Mouse (Mus musculus): Measurements from ENCODE around the gene Hist1h4f. TPM values are rescaled to one million over a fixed set of nuclear protein-coding genes. Genes with fewer than 3 reads are reported as not detected.
"Not testable (repeated sequence)": the region's sequence is repeated elsewhere in the genome, so short reads cannot be mapped to it uniquely, and the experiment has no call there.

Hist1h4f gene
- polyA plus RNA-seq, 1 experiment from 2014 or later: 0.95 TPM

DNA sequence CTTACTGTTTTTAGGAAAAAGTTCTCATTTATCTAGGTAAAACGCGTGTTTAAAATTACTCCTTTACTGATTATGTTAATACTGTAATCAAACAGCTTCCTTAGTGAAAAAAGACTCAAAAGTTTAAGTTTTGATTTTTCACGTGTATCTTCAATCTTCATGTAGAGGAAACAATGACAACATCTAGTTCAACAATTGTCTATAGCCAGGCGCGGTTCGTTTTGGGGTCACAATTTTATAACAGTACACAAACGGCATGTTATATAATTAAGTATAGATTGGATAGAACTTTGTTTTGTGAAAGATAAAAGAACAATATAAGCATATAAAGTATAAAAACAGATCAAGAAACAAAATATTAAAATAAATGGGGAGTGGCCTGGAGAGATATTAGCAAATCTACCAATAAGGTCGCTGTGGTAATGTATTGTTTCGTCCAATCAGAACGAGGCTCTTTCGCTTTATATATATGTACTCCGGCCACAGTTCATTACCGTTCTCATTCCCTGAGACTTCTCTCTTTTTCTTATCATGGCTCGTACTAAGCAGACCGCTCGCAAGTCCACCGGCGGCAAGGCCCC is 23.9 kb upstream of the Hist1h4f start, which contains the start of gene Hist1h3d:
TSS of gene Hist1h3d (plus strand) at position 493 of the 581 bp plus-strand sequence.
- H3K27me3 ChIP-seq (replicated peaks): no peaks in the 10 kb centered on the region
- no peaks in the 10 kb centered on the region for H3K9me3 ChIP-seq (replicated peaks)
- H3K27ac ChIP-seq (ENCODE audit: poor library complexity, severe bottlenecking): peak within 1 kb of the TSS; percentile 83
- H3K9ac ChIP-seq: peak within 1 kb of the TSS; percentile 89
- ATAC-seq (ENCODE audit: insufficient number of reproducible peaks, low FRiP score): peak; percentile 72
- peak within 1 kb of the TSS; percentile 57 for H3K4me3 ChIP-seq
- no peaks in the 10 kb centered on the region for H3K36me3 ChIP-seq
- H3K4me1 ChIP-seq (replicated peaks): peaks cover 17% of the 10 kb centered on the region
- under 1% methylated on average over 18 of the region's 18 CpGs for WGBS
- H3K4me2 ChIP-seq: peak within 1 kb of the TSS; percentile 85

DNA sequence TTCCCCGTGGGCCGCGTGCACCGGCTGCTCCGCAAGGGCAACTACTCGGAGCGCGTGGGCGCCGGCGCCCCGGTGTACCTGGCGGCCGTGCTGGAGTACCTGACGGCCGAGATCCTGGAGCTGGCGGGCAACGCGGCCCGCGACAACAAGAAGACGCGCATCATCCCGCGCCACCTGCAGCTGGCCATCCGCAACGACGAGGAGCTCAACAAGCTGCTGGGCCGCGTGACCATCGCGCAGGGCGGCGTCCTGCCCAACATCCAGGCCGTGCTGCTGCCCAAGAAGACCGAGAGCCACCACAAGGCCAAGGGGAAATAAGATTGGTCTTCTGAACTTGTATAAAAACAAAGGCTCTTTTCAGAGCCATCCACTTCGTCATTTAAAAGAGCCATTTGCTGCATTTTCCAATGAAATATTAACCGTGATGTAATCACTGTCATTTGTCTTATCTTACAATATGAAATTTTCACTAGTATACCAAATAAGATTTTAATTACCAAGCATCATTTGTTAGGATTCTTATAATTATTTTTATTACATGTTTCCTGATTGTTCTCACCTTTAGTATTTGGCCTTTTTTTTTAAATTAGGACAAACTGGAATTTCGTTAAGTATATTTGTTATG is 23.2 kb upstream of the Hist1h4f start:
- H3K27me3 ChIP-seq (replicated peaks): not testable (repeated sequence)
- WGBS: 1% methylated on average over 10 of the region's 39 CpGs

DNA sequence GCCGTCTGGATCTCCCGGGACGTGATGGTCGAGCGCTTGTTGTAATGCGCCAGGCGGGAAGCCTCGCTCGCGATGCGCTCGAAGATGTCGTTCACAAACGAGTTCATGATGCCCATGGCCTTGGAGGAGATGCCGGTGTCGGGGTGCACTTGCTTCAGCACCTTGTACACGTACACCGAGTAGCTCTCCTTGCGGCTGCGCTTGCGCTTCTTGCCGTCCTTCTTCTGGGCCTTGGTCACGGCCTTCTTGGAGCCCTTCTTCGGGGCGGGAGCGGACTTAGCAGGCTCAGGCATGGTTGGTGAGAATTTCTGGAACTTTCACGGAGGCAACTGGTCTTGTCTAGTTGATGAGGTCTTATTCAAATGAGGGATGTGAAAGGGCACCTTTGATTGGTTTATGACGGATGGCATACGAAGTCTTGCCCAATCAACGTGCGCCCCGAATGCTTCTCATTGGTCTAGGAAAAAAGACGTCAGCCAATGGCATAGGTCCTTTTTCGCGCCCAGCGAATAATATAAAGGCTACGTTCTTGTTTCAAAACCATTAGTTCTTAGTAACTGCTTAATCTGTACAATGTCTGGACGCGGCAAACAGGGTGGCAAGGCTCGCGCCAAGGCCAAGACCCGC is 22.6 kb upstream of the Hist1h4f start, which contains the start of the genes Hist1h2bf and Hist1h2ad:
TSS of gene Hist1h2bf (minus strand) at position 299 of the 627 bp plus-strand sequence.
TSS of gene Hist1h2ad (plus strand) at position 484 of the 627 bp plus-strand sequence.
- under 1% methylated on average over 42 of the region's 42 CpGs for WGBS
- Histone ChIP-seq H3K27ac (ENCODE audit: poor library complexity, severe bottlenecking) (peak within 1 kb of the TSS; percentile 88), H3K4me3 (peak within 1 kb of the TSS; percentile 38), H3K4me1 (replicated peaks) (peaks cover 19% of the 10 kb centered on the region), H3K4me2 (peak within 1 kb of the TSS; percentile 68), H3K9ac (peak within 1 kb of the TSS; percentile 73)
- H3K36me3 ChIP-seq; H3K9me3 ChIP-seq (replicated peaks); H3K27me3 ChIP-seq (replicated peaks): not testable (repeated sequence)
- ATAC-seq (ENCODE audit: insufficient number of reproducible peaks, low FRiP score): peak; percentile 90

More for the DNA sequence above, 23.2 kb upstream of the Hist1h4f start:
- H3K9me3 ChIP-seq (replicated peaks); H3K9ac ChIP-seq; ATAC-seq (ENCODE audit: insufficient number of reproducible peaks, low FRiP score); H3K36me3 ChIP-seq: not testable (repeated sequence)
- Histone ChIP-seq H3K27ac (ENCODE audit: poor library complexity, severe bottlenecking) (peak overlapping the region; percentile 88), H3K4me2 (peak overlapping the region; percentile 68), H3K4me3 (peak overlapping the region; percentile 38), H3K4me1 (replicated peaks) (peaks cover 19% of the 10 kb centered on the region)

DNA sequence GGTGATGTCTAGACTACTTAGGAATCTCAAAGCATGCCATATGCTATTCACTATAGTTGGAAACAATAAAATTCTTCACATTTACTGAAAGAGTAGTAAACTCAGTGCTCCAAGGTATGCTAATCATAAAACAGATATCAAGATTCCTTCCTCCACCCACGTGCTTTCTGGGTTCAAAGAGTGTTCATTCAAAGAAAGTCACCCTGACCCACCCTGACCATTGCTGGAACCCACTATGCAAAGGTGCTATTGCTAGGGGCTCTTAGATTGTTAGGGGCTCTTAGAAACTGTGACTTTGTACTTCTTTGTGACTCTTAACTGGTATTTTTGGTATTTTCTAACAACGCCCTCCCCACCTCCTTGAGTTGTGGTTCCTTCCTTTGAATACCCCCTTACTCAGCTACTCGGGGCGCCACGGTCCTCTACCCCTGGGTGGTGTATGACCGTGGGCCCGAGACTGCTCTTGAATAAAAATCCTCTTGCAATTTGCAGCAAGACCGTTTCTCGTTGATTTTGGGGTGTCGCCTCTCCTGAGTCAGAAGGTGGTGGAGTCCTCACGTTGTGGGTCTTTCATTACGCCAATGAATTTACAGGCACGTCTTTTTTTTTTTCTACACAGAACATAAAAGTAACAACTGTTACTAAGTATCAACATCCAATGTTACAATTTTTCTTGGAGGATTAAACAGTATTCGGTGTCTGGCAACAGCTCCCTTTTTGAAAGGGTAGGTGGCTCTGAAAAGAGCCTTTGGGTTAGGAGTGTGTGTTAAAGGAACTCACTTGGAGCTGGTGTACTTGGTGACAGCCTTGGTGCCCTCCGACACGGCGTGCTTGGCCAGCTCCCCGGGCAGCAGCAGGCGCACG is 21.8 kb upstream of the Hist1h4f start:
- H3K4me3 ChIP-seq: peak overlapping the region; percentile 38
- H3K27me3 ChIP-seq (replicated peaks); H3K36me3 ChIP-seq; ATAC-seq (ENCODE audit: insufficient number of reproducible peaks, low FRiP score); H3K9me3 ChIP-seq (replicated peaks): not testable (repeated sequence)
- peak overlapping the region; percentile 68 for H3K4me2 ChIP-seq
- peaks cover 19% of the 10 kb centered on the region for H3K4me1 ChIP-seq (replicated peaks)
- peak overlapping the region; percentile 88 for H3K27ac ChIP-seq (ENCODE audit: poor library complexity, severe bottlenecking)
- 15% methylated on average over 20 of the region's 20 CpGs for WGBS
- peak overlapping the region; percentile 73 for H3K9ac ChIP-seq

DNA sequence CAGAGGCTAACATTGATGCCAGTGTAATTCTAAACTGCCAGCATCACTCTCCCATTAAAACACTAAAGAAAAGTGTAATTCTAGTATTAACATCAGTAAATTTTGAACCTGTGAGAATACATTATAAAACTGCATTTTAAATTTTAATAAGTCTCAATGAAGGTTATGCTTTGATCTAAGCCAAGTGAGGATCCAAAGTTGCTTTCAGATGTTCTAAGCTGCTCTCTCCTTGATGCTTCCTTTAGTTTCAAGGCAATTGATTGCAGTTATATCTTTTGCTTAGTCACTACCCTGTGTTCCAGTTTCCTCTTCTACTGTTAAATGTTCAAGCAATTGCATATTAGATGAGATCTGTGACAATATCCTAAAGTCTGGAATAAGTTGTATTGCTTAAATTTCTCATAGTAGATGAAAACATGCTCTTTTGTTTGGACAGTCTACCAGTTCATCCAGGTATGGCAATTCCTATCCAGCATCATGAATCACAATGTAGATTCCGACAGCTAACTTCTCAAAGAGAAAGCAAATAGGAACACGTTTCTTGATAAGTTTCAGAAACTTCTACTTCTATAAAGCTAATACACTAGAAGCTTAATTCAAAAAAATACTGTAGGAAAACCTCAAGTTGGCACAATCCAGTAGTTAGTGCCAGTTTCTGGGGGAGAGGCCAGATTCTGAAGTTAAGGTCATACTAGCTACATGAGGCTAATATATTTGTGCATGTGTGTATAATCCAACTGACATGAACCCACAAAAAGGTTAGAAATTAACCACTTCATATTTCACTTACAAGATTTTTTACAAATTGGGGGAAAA is 21.0 kb upstream of the Hist1h4f start:
- no peaks in the 10 kb centered on the region for H3K27me3 ChIP-seq (replicated peaks)
- WGBS: 47% methylated on average over 2 of the region's 2 CpGs
- H3K36me3 ChIP-seq: no peaks in the 10 kb centered on the region
- H3K27ac ChIP-seq (ENCODE audit: poor library complexity, severe bottlenecking): peak overlapping the region; percentile 94
- H3K9me3 ChIP-seq (replicated peaks): no peaks in the 10 kb centered on the region
- no peak for ATAC-seq (ENCODE audit: insufficient number of reproducible peaks, low FRiP score)
- no peak overlapping the region for H3K9ac ChIP-seq
- peak overlapping the region; percentile 68 for H3K4me2 ChIP-seq
- H3K4me3 ChIP-seq: peak overlapping the region; percentile 60
- peaks cover 19% of the 10 kb centered on the region for H3K4me1 ChIP-seq (replicated peaks)

DNA sequence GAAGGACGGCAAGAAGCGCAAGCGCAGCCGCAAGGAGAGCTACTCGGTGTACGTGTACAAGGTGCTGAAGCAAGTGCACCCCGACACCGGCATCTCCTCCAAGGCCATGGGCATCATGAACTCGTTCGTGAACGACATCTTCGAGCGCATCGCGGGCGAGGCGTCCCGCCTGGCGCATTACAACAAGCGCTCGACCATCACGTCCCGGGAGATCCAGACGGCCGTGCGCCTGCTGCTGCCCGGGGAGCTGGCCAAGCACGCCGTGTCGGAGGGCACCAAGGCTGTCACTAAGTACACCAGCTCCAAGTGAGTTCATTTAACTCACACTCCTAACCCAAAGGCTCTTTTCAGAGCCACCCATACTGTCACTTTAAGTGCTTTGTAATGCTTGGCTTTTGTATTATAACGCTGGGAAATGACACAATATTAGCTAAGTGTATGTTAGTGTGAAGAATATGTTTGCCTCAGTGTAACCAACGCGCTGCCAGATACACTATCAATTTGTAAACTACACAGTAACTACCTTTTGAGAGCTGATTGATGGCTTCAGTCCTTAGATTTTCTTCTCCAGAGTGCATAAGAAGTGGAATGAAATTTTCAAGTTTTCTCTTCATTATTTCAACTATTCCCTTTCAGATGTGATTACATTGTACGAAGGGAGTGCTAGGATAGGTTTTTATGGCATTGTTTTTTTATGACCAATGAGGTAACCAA is 20.2 kb upstream of the Hist1h4f start:
- not testable (repeated sequence) for ATAC-seq (ENCODE audit: insufficient number of reproducible peaks, low FRiP score); H3K9me3 ChIP-seq (replicated peaks); H3K36me3 ChIP-seq; H3K27me3 ChIP-seq (replicated peaks)
- Histone ChIP-seq H3K27ac (ENCODE audit: poor library complexity, severe bottlenecking) (peak overlapping the region; percentile 94), H3K4me2 (peak overlapping the region; percentile 68), H3K9ac (peak overlapping the region; percentile 81), H3K4me1 (replicated peaks) (peaks cover 12% of the 10 kb centered on the region), H3K4me3 (peak overlapping the region; percentile 60)
- WGBS: under 1% methylated on average over 13 of the region's 34 CpGs

DNA sequence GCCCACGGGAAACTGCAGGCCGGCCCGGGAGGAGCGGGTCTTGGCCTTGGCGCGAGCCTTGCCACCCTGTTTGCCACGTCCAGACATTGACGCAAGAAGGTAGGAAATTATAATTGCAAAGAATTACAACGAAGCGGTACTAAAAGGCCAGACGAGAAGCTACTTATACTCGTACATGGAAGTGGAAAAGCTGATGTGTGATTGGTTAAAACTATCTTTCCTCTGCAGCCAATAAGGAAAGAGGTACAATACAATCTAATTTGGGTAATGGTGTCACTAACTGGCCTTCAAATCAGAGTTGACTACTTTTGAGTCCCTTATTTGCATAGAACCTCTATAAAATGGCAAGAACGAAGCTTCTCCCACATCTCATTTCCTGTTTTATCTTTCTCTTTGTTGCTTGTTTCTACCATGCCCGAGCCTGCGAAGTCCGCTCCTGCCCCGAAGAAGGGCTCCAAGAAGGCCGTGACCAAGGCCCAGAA is 19.6 kb upstream of the Hist1h4f start, which contains the start of the genes Hist1h2ae and Hist1h2bg:
TSS of gene Hist1h2ae (minus strand) at position 199 of the 482 bp plus-strand sequence.
TSS of gene Hist1h2bg (plus strand) at position 375 of the 482 bp plus-strand sequence.
- ATAC-seq (ENCODE audit: insufficient number of reproducible peaks, low FRiP score): peak; percentile 86
- WGBS: 0% methylated on average over 18 of the region's 18 CpGs

DNA sequence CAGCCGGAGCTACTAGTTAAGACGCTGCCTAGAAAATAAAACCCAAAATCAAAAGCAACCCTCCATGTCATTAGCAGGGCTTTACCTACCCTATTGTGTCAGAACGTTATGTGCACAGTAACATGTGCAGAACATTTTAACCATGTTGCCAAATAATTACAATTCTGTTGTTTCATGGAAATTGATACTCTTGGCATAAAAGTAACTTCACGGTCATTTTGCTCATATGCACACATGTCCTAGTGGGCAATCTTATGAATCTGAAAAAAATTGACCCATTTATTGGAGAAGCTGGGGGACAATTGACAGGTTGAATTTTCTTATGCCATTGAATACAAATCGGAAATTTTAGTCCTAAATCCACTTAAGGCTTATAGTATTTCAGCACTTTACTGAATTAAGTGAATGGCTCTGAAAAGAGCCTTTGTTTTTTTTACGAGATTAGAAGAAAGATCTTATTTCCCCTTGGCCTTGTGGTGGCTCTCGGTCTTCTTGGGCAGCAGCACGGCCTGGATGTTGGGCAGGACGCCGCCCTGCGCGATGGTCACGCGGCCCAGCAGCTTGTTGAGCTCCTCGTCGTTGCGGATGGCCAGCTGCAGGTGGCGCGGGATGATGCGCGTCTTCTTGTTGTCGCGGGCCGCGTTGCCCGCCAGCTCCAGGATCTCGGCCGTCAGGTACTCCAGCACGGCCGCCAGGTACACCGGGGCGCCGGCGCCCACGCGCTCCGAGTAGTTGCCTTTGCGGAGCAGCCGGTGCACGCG is 19.0 kb upstream of the Hist1h4f start:
- peak overlapping the region; percentile 60 for H3K4me3 ChIP-seq
- H3K27me3 ChIP-seq (replicated peaks); ATAC-seq (ENCODE audit: insufficient number of reproducible peaks, low FRiP score); H3K36me3 ChIP-seq; H3K4me1 ChIP-seq (replicated peaks); H3K9me3 ChIP-seq (replicated peaks): not testable (repeated sequence)
- peak overlapping the region; percentile 97 for H3K27ac ChIP-seq (ENCODE audit: poor library complexity, severe bottlenecking)
- H3K4me2 ChIP-seq: peak overlapping the region; percentile 70
- H3K9ac ChIP-seq: peak overlapping the region; percentile 67; the same call in 1 of the 2 replicates
- 3% methylated on average over 23 of the region's 41 CpGs for WGBS

More for the DNA sequence above, 19.6 kb upstream of the Hist1h4f start, which contains the start of the genes Hist1h2ae and Hist1h2bg:
- H3K4me2 ChIP-seq: peak within 1 kb of the TSS; percentile 70
- peak within 1 kb of the TSS; percentile 97 for H3K27ac ChIP-seq (ENCODE audit: poor library complexity, severe bottlenecking)
- H3K9ac ChIP-seq: peak within 1 kb of the TSS; percentile 81
- no peaks in the 10 kb centered on the region for H3K27me3 ChIP-seq (replicated peaks)
- peaks cover 8% of the 10 kb centered on the region for H3K4me1 ChIP-seq (replicated peaks)
- peak within 1 kb of the TSS; percentile 60 for H3K4me3 ChIP-seq
- no peaks in the 10 kb centered on the region for H3K9me3 ChIP-seq (replicated peaks)
- no peaks in the 10 kb centered on the region for H3K36me3 ChIP-seq

DNA sequence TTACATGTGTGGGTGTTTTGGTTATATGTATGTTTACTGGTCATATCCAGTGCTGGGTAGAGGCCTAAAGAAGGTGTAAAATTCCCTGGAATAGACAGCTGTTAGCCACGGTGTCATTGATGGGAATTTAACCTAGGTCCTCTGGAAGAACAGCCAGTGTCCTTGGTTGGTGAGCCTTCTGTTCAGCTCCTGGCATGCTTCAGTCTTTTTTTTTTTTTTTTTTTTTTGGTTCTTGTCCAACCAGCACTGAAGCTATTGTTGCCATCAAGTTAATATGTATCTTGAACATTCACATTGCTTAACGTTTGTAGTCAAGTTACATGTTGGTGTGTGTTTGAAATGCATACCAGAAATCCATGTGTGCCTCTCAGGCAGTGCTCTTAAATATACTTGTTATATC is 13.0 kb upstream of the Hist1h4f start:
- no peak overlapping the region for H3K4me3 ChIP-seq
- 91% methylated on average over 2 of the region's 2 CpGs for WGBS
- no peaks in the 10 kb centered on the region for H3K36me3 ChIP-seq
- H3K4me2 ChIP-seq: no peak overlapping the region
- H3K27me3 ChIP-seq (replicated peaks): no peaks in the 10 kb centered on the region
- H3K9me3 ChIP-seq (replicated peaks): no peaks in the 10 kb centered on the region
- no peak for ATAC-seq (ENCODE audit: insufficient number of reproducible peaks, low FRiP score)
- no peak overlapping the region for H3K27ac ChIP-seq (ENCODE audit: poor library complexity, severe bottlenecking)
- H3K4me1 ChIP-seq (replicated peaks): no peaks in the 10 kb centered on the region
- no peak overlapping the region for H3K9ac ChIP-seq

Measured in heart, embryonic 12.5 days (tissue).